Mouse (Mus musculus): Measurements from ENCODE around the gene Gdnf. TPM values are rescaled to one million over a fixed set of nuclear protein-coding genes. Genes with fewer than 3 reads are reported as not detected.

Gene Gdnf
- 1 to 10 TPM in 1 of 2 experiments, under 1 TPM in 1; 0.41 to 1.3 TPM for polyA plus RNA-seq (2012; fragmentation: generic; extraction: Trizol)

GRCm38 (mm10) chr15:7810556-7811252 is at the start of gene Gdnf:
Gdnf (plus strand) TSS chr15:7810846.

